Mouse (Mus musculus): ENCODE measurements around the gene Nrd1. TPM values are rescaled to one million over a fixed set of nuclear protein-coding genes. Genes with fewer than 3 reads are reported as not detected.

The Nrd1 gene
- total and polyA plus RNA-seq, 3 experiments, result 24.2 to 883 (median 72.7) TPM

DNA sequence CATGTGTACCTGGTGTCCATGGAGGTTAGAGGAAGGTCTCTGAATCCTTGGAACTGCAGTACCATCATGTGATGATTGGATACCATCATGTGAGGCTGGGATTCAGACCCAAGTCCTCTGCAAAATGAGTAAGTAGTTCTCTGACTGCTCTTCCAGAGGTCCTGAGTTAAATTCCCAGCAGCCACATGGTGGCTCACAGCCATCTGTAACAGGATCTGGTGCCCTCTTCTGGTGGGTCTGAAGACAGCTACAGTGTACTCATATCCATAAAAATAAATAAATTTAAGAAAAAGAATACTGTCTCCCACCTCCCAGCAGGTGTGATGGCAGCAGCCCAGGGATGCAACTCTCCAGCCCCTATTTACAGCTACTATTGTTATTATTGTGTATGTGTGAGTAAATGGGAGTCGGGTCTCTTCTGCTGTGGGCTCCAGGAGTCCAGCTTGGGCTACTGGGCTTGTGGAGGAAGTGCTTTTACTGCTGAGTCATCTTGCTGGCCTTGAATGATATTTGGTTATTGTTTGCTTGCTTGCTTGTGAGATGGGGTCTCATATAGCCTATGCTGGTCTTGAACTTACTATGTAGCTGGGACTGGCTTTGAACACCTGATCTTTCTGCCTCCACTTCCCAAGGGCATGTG, 13.5 kb upstream of the Nrd1 start:
- Histone ChIP-seq H3K36me3 (ENCODE audit: control insufficient read depth in 1 of 2, insufficient read depth in 2 of 2, low read length in 2 of 2) (peaks cover 0 to 14% of the 10 kb centered on the region in 2 experiments; a peak in 2 of 4 replicates), H3K27me3 (ENCODE audit: control insufficient read depth in 1 of 2, insufficient read depth in 2 of 2, low read length in 2 of 2) (peaks cover 1 to 7% of the 10 kb centered on the region in 2 experiments; a peak in 1 of 4 replicates), H3K9ac (ENCODE audit: control insufficient read depth, low read depth, low read length, poor library complexity, severe bottlenecking) (no peak overlapping the region), H3K4me1 (ENCODE audit: control insufficient read depth in 1 of 2, insufficient read depth in 2 of 2, low read length in 2 of 2) (peaks cover 0 to 11% of the 10 kb centered on the region in 2 experiments; a peak in 3 of 4 replicates), H3K27ac (ENCODE audit: control insufficient read depth, low read depth, low read length) (no peak overlapping the region), H3K9me3 (replicated peaks; ENCODE audit: insufficient read depth, low read length) (no peaks in the 10 kb centered on the region), H3K4me3 (ENCODE audit: control insufficient read depth in 1 of 2, insufficient read depth in 1 of 2, low read depth in 2 of 2, low read length in 2 of 2) (no peak overlapping the region), H3K79me2 (ENCODE audit: control insufficient read depth, insufficient read depth, low read length, poor library complexity) (no peaks in the 10 kb centered on the region)
- TF ChIP-seq MEF2A (IDR thresholded peaks at IDR 0.05; ENCODE audit: extremely low read depth, insufficient replicate concordance, low read depth, low read length, poor library complexity, severe bottlenecking) (no peak), GABPA (IDR thresholded peaks at IDR 0.05; ENCODE audit: low read depth, low read length) (no peak), JUND (IDR thresholded peaks at IDR 0.05; ENCODE audit: low read depth, low read length) (no peak), CTCF (IDR thresholded peaks at IDR 0.05 in 2 of 3, conservative IDR thresholded peaks at IDR 0.05 in 1 of 3; ENCODE audit: control insufficient read depth in 1 of 3, insufficient read depth in 1 of 3, low read depth in 2 of 3, low read length in 3 of 3, poor library complexity in 1 of 3, severe bottlenecking in 1 of 3) (peak; percentile 22 to 55 (median 43); a peak in 5 of 6 replicates), E2F4 (IDR thresholded peaks at IDR 0.05; ENCODE audit: borderline replicate concordance, low read depth, low read length) (no peak), MAX (IDR thresholded peaks at IDR 0.05; ENCODE audit: low read length) (no peak), POLR2A (IDR thresholded peaks at IDR 0.05; ENCODE audit: control insufficient read depth in 1 of 2, insufficient read depth in 1 of 2, low read depth in 1 of 2, low read length in 2 of 2, poor library complexity in 1 of 2) (no peak), ZC3H11A (IDR thresholded peaks at IDR 0.05; ENCODE audit: low read depth, low read length) (no peak), HCFC1 (IDR thresholded peaks at IDR 0.05; ENCODE audit: low read depth, low read length) (no peak), CHD2 (IDR thresholded peaks at IDR 0.05; ENCODE audit: low read length) (no peak), NRF1 (IDR thresholded peaks at IDR 0.05; ENCODE audit: insufficient read depth, low read depth, low read length, poor library complexity, severe bottlenecking) (no peak), SMC3 (IDR thresholded peaks at IDR 0.05; ENCODE audit: low read depth, low read length) (no peak), MYB (IDR thresholded peaks at IDR 0.05; ENCODE audit: low read depth, low read length) (no peak), MYC (IDR thresholded peaks at IDR 0.05; ENCODE audit: low read depth, low read length) (0 out of 2 replicates have a peak, but pooled peaks have one; percentile 56)
- DNase-seq (ENCODE audit: low read depth, low spot score), result peak; percentile 58

DNA sequence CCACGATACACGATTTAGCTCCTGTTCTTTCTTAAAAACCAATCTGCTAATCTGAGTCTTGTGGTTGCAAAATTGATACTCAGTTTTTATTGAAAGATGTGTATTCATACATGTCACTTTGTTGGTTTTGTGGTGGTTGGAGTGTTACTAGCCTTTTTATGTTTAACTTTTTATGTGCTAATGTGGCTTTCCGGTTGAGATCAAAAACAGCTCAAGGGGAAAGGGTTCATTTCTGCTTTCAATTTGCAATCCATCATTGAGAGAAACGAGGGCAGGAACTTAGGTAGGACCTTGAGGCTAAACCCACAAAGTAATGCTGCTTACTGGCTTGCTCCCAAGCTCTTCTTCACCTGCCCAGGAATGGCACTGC, 13.0 kb upstream of the Nrd1 start:
- Histone ChIP-seq H3K27me3 (ENCODE audit: control insufficient read depth in 1 of 2, insufficient read depth in 2 of 2, low read length in 2 of 2) (peaks cover 1 to 6% of the 10 kb centered on the region in 2 experiments; a peak in 1 of 4 replicates), H3K9ac (ENCODE audit: control insufficient read depth, low read depth, low read length, poor library complexity, severe bottlenecking) (no peak overlapping the region), H3K9me3 (replicated peaks; ENCODE audit: insufficient read depth, low read length) (no peaks in the 10 kb centered on the region), H3K36me3 (ENCODE audit: control insufficient read depth in 1 of 2, insufficient read depth in 2 of 2, low read length in 2 of 2) (peaks cover 0 to 14% of the 10 kb centered on the region in 2 experiments; a peak in 2 of 4 replicates), H3K79me2 (ENCODE audit: control insufficient read depth, insufficient read depth, low read length, poor library complexity) (no peaks in the 10 kb centered on the region), H3K27ac (ENCODE audit: control insufficient read depth, low read depth, low read length) (no peak overlapping the region), H3K4me1 (ENCODE audit: control insufficient read depth in 1 of 2, insufficient read depth in 2 of 2, low read length in 2 of 2) (peaks cover 0 to 11% of the 10 kb centered on the region in 2 experiments; a peak in 3 of 4 replicates), H3K4me3 (ENCODE audit: control insufficient read depth in 1 of 2, insufficient read depth in 1 of 2, low read depth in 2 of 2, low read length in 2 of 2) (no peak overlapping the region)
- TF ChIP-seq POLR2A (IDR thresholded peaks at IDR 0.05; ENCODE audit: control insufficient read depth in 1 of 2, insufficient read depth in 1 of 2, low read depth in 1 of 2, low read length in 2 of 2, poor library complexity in 1 of 2) (no peak), EP300 (IDR thresholded peaks at IDR 0.05; ENCODE audit: low read depth in 1 of 2, low read length in 2 of 2) (0 out of 4 replicates have a peak, but pooled peaks of 1 of the 2 experiments have one; percentile 12)
- DNase-seq (ENCODE audit: low read depth, low spot score), result no peak

Measured in MEL (cell line).